Mouse (Mus musculus) forebrain, postnatal 0 days (tissue): ENCODE data around the gene Sav1. TPM values are rescaled to one million over a fixed set of nuclear protein-coding genes. Genes with fewer than 3 reads are reported as not detected.

Source experiments
- ATAC-seq: fragments of 200-750 bp; cut with Nextera tagmentation; 2 replicates; pipeline ENCODE4 v1.8.0; 2017; ENCODE audit warnings: mild to moderate bottlenecking, moderate library complexity
- DNase-seq: peaks from one replicate; pipeline ENCODE4 v3.0.0-alpha.2; 2015
- H3K27ac ChIP-seq: fragments of 300-500 bp; sonication (generic); 2 replicates; pipeline ENCODE4 v1.5.1; 2014; ENCODE audit warnings: low read depth, mild to moderate bottlenecking, antibody characterized with exemption, low read length, moderate library complexity, mixed read lengths
- H3K27me3 ChIP-seq: fragments of 300-500 bp; sonication (generic); 2 replicates; pipeline ENCODE4 v1.6.1; 2014; ENCODE audit warnings: mild to moderate bottlenecking, low read length, mixed read lengths; ENCODE audit not compliant: insufficient read depth
- H3K36me3 ChIP-seq: fragments of 300-500 bp; sonication (generic); 2 replicates; pipeline ENCODE4 v1.6.1; 2014; ENCODE audit warnings: mild to moderate bottlenecking, moderate library complexity; ENCODE audit not compliant: insufficient read depth
- H3K4me1 ChIP-seq: fragments of 300-500 bp; sonication (generic); 2 replicates; pipeline ENCODE4 v1.6.1; 2014; ENCODE audit warnings: antibody characterized with exemption; ENCODE audit not compliant: insufficient read depth
- H3K4me2 ChIP-seq: fragments of 300-500 bp; sonication (generic); 2 replicates; pipeline ENCODE4 v1.6.1; 2014; ENCODE audit warnings: low read depth, mild to moderate bottlenecking, moderate library complexity
- H3K4me3 ChIP-seq: fragments of 300-500 bp; sonication (generic); 2 replicates; pipeline ENCODE4 v1.5.1; 2014; ENCODE audit warnings: low read depth, low read length, mixed read lengths
- H3K9ac ChIP-seq: fragments of 300-500 bp; sonication (generic); 2 replicates; pipeline ENCODE4 v1.6.1; 2014; ENCODE audit warnings: mild to moderate bottlenecking
- H3K9me3 ChIP-seq: fragments of 300-500 bp; sonication (generic); 2 replicates; pipeline ENCODE4 v1.6.1; 2016; ENCODE audit warnings: low read length
- CTCF ChIP-seq: sonication (generic); IDR thresholded peaks from 2 replicates; pipeline ENCODE4 v1.5.1; 2016; ENCODE audit warnings: antibody characterized with exemption, control low read depth, low read depth
- WGBS: fragments of 180-500 bp; shearing (Covaris S2); extraction: QIAGEN DNeasy Blood & Tissue Kit; methylation state at CpG from one replicate; pipeline ENCODE4 v1.1.7; 2014; 5-methylcytosine and 5-hydroxymethylcytosine counted together
- polyA plus RNA-seq: library from polyadenylated mRNA; unstranded; fragments of >200 nt; fragmentation: Nextera tagmentation; extraction: Ambion mirVana; gene quantifications from 2 replicates; pipeline ENCODE4 v1.2.1, GENCODE M21; 2015
- total RNA-seq: library from RNA; depleted of rRNA; stranded (reverse); fragments of >200 nt; gene quantifications from 2 replicates; pipeline ENCODE4 v1.2.3, GENCODE M21; 2014

The Sav1 gene
- total and polyA plus RNA-seq, 2 experiments from 2014 or later: 2.5 to 21.7 TPM

DNA sequence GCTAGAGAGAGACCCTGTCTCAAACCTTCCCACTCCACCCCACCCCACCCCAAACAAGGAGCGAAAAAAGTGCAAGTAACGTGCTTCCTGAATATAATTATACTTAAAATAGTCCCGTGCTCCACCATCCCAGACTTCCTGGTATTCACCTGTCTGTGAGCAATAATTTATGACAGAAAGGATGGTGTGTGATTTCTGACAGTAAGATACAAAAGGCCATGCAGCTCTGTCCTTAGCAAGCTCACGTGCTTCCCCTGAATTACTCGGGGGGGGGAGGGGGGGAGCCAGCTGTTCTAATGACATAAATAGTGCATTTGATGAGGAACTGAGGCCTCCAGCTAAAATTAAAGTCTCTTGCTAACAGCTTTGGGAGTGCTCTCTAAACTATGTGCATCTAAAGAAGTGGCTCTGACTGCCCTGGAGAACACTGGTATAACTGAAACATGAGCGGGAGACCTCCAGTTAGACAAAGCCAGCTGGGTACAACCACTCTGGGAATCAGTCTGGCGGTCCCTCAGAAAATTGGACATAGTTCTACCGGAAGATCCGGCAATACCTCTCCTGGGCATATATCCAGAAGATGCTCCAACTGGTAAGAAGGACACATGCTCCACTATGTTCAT is 9.3 kb downstream of the Sav1 start:
- H3K27ac ChIP-seq: 0 out of 2 replicates have a peak overlapping the region, but pooled peaks have one; percentile 21
- DNase-seq (no peak), ATAC-seq (peak; percentile 34)
- H3K36me3 ChIP-seq: peaks cover 18% of the 10 kb centered on the region; the same call in 1 of the 2 replicates
- H3K4me3 ChIP-seq: no peak overlapping the region
- WGBS: 58% methylated on average over 9 of the region's 9 CpGs
- H3K9me3 ChIP-seq: no peaks in the 10 kb centered on the region
- H3K4me1 ChIP-seq: 0 out of 2 replicates have a peak, but pooled peaks cover 3% of the 10 kb centered on the region
- H3K9ac ChIP-seq: no peak overlapping the region
- no peak overlapping the region for H3K4me2 ChIP-seq
- H3K27me3 ChIP-seq: no peaks in the 10 kb centered on the region
- TF ChIP-seq CTCF: no peak

DNA sequence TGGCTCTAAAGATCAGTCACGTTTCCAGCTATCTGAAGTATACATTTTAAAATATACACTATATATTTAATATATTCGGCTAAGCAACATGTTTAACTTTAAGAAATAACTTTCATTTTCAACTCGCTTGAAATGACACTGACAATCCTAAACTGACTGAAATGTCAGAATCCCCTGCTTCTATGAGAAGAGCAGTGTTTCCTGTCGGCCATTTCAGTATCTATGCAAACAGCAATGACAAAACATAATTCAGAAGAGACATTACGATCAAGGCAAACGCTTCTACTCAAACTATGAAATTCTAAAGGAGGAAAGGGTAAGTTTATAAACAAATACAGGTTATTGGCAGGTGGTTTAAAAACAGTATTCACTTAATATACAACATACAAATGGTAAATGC is 10.1 kb downstream of the Sav1 start:
- DNase-seq (no peak), ATAC-seq (no peak)
- Histone ChIP-seq H3K4me2 (no peak overlapping the region), H3K27me3 (no peaks in the 10 kb centered on the region), H3K9ac (no peak overlapping the region), H3K36me3 (peaks cover 10% of the 10 kb centered on the region; the same call in 1 of the 2 replicates), H3K9me3 (no peaks in the 10 kb centered on the region), H3K4me1 (0 out of 2 replicates have a peak, but pooled peaks cover 3% of the 10 kb centered on the region), H3K4me3 (no peak overlapping the region), H3K27ac (no peak overlapping the region)
- WGBS: 85% methylated on average over 6 of the region's 6 CpGs
- no peak for TF ChIP-seq CTCF

DNA sequence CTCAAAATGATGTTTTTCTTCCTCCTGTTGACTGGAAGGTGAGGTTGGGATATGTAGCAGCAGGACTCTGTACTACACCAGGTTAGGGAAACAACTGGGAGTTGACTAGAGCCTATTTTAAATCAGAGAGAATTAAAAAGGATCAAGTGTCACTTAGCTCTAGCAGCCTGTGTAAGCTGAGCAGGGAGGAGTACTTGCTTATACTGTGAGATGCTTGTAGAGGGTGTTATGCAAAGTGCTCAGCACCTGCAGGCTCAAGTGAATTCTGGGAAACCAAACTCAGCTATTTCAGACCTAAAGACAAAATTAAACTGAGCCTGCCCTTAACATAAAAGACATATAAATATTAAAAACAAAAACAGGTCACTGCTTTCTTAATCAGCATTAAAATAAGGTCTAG is 13.1 kb downstream of the Sav1 start:
- H3K27ac ChIP-seq: no peak overlapping the region
- H3K36me3 ChIP-seq: peaks cover 20% of the 10 kb centered on the region; the same call in 1 of the 2 replicates
- 0 out of 2 replicates have a peak, but pooled peaks cover 3% of the 10 kb centered on the region for H3K4me1 ChIP-seq
- no peak overlapping the region for H3K4me3 ChIP-seq
- H3K9ac ChIP-seq: no peak overlapping the region
- TF ChIP-seq CTCF: no peak
- ATAC-seq (no peak), DNase-seq (no peak)
- H3K9me3 ChIP-seq: no peaks in the 10 kb centered on the region
- H3K4me2 ChIP-seq: no peak overlapping the region
- no peaks in the 10 kb centered on the region for H3K27me3 ChIP-seq

DNA sequence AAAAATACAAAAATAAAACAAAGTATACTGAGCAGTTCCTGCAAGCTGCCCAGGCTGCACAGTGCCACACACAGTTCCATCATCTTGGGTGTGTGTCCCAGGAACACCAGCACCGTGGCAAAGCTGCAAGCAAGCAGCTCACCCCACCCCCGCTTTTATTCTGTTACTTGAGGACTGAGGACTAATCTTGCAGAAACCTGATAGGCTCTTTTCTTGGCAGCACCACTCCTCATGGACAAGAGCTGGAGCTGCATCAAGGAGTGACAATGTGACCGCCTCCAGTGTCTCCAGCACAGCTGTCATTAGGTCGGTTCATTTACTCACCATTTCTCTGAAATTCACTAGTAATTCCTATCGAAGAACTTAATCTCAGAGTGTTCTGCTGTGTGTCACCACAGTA is 18.6 kb downstream of the Sav1 start:
- Histone ChIP-seq H3K27me3 (no peaks in the 10 kb centered on the region), H3K9me3 (no peaks in the 10 kb centered on the region), H3K4me2 (no peak overlapping the region), H3K27ac (no peak overlapping the region), H3K36me3 (peaks cover 36% of the 10 kb centered on the region), H3K9ac (no peak overlapping the region), H3K4me1 (no peaks in the 10 kb centered on the region), H3K4me3 (no peak overlapping the region)
- DNase-seq (no peak), ATAC-seq (no peak)
- 61% methylated on average over 5 of the region's 5 CpGs for WGBS
- TF ChIP-seq CTCF: no peak

DNA sequence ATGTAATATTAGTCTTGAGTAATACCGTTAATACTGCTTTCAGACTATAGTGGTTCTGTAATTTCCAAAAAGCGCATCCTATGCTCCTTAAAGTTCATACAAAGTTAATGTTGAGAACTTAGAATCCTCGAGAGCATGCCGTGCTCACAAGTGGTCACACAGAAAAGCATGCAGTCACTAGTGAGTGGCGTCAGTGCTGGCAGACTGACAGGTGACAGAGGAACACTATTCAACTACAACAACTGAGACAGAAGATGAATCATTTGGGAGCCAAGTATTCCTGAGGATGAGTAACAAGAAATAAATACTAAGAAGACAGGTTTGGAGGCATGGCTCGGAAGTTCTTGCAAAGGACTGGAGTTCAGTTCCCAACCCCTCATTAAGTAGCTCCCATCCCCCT is 19.7 kb downstream of the Sav1 start:
- Histone ChIP-seq H3K4me1 (no peaks in the 10 kb centered on the region), H3K27ac (no peak overlapping the region), H3K9me3 (no peaks in the 10 kb centered on the region), H3K4me2 (no peak overlapping the region), H3K36me3 (peaks cover 46% of the 10 kb centered on the region), H3K4me3 (no peak overlapping the region), H3K9ac (no peak overlapping the region), H3K27me3 (no peaks in the 10 kb centered on the region)
- DNase-seq: no peak
- 91% methylated on average over 6 of the region's 6 CpGs for WGBS
- TF ChIP-seq CTCF: no peak
- no peak for ATAC-seq

DNA sequence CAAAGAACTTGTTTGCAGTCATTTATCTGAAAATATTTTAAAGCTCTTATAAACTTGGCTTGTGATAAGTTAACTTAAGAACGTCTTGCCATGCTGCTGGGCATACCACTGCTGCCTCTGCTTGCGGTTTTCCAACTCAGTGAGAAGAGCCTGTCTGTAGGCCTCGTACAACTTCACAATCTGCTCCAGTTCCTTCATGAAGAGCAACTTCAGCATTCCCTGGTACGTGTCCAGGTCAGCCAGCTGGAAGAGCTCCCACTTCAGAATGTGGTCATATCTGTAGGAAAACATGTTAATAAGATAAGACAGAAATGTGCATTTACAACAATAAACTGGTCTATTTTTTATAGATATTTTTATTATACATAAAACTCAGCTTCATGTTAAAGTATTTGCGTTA is 20.7 kb downstream of the Sav1 start:
- H3K4me2 ChIP-seq: no peak overlapping the region
- ATAC-seq (no peak), DNase-seq (no peak)
- no peaks in the 10 kb centered on the region for H3K9me3 ChIP-seq
- no peak overlapping the region for H3K4me3 ChIP-seq
- H3K9ac ChIP-seq: no peak overlapping the region
- no peaks in the 10 kb centered on the region for H3K27me3 ChIP-seq
- H3K4me1 ChIP-seq: no peaks in the 10 kb centered on the region
- TF ChIP-seq CTCF: no peak
- peaks cover 53% of the 10 kb centered on the region for H3K36me3 ChIP-seq
- H3K27ac ChIP-seq: no peak overlapping the region
- WGBS: 86% methylated on average over 5 of the region's 5 CpGs

DNA sequence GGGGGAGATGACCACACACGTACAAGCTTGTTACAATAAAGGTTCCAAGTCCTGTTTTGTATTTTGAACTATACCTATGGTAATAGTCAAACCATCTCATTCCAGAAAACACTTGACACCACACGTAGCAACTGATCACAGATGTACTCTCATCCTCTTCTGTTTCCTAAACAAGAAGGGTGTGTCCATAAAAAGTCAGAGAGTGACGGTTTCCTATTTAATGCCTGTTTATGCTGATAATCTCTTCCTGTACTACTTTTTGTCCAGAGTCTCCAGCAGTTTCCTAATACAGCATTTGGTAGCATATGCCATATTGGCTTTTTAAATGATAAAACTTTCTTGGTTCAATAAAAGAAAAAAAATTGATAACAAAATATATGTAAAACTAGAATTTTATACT is 21.2 kb downstream of the Sav1 start:
- Histone ChIP-seq H3K36me3 (peaks cover 56% of the 10 kb centered on the region), H3K27ac (no peak overlapping the region), H3K9me3 (no peaks in the 10 kb centered on the region), H3K9ac (no peak overlapping the region), H3K27me3 (no peaks in the 10 kb centered on the region), H3K4me3 (no peak overlapping the region), H3K4me2 (no peak overlapping the region), H3K4me1 (no peaks in the 10 kb centered on the region)
- no peak for TF ChIP-seq CTCF
- WGBS: 82% methylated on average over 3 of the region's 3 CpGs
- no peak for DNase-seq
- ATAC-seq: no peak

DNA sequence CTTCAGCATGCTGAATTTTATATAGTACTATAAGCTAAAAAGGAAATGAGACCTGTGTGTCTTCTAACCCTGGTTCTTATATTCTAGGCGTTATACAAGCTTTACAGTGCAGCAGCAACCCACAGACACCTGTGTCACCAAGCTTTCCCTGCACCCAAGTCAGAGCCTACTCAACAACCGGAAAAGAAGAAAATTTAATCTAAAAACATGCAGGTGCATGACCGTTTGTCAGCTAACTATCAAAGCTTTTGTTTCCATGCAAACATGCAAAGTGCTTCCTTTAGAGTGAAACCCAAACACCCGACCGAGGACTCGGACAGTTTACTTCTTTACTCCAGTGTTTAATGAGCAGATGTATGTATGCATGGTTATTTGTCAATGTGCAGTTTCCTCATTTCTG is 23.7 kb downstream of the Sav1 start:
- Histone ChIP-seq H3K4me3 (no peak overlapping the region), H3K9ac (no peak overlapping the region), H3K9me3 (no peaks in the 10 kb centered on the region), H3K4me2 (no peak overlapping the region), H3K4me1 (no peaks in the 10 kb centered on the region), H3K27ac (no peak overlapping the region), H3K36me3 (peaks cover 56% of the 10 kb centered on the region), H3K27me3 (no peaks in the 10 kb centered on the region)
- DNase-seq (no peak), ATAC-seq (no peak)
- 85% methylated on average over 6 of the region's 6 CpGs for WGBS
- no peak for TF ChIP-seq CTCF
